Mouse (Mus musculus) small intestine, adult 2 months (tissue): Measurements from ENCODE around the gene Gli3.

Experiments used
- CTCF ChIP-seq: fragments of 200-500 bp; IDR thresholded peaks from 2 replicates; pipeline ENCODE4 v1.5.1; 2012; ENCODE audit warnings: low read depth, mild to moderate bottlenecking, control low read depth, inconsistent platforms, low read length, moderate library complexity, mixed read lengths; ENCODE audit not compliant: insufficient replicate concordance, insufficient read length; ENCODE audit errors: extremely low read depth
- POLR2A ChIP-seq: fragments of 200-500 bp; IDR thresholded peaks from 2 replicates; pipeline ENCODE4 v1.6.1; 2012; ENCODE audit warnings: low read depth, mild to moderate bottlenecking, control low read depth, inconsistent platforms, low read length, moderate library complexity

- no peak for TF ChIP-seq POLR2A
- no peak for TF ChIP-seq CTCF
Measured at GRCm38 (mm10) chr13:15470056-15470455, 7.0 kb downstream of the Gli3 start.
